Mouse (Mus musculus) spleen, postnatal 14 days (tissue): ENCODE data around the gene Prdm11.

Experiments
- DNase-seq, 2 experiments: peaks; one replicate each; pipeline ENCODE4 v3.0.0; 2021 to 2022; ENCODE audit warnings: low spot score in 2 of 2

Gene Prdm11

DNA sequence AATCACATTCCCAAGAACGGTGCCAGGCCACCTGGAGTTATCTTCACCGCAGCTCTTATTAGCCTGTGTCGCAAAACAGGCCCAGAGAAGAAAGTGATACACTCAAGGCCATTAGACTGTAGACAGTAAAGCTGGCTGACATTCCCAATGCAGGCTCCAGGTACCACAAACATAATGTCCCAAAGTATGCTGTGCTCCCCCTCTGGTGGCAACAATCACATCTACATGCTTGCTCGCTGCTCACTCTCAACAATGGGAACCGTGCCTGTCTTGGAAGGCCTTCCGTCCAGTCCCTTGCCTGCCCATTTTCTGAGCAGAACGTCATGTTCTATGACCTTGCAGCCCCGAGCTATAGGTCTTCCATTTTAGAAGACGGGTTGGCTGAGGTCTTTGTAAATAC, 34.0 kb downstream of the Prdm11 start:
- no peak for DNase-seq

DNA sequence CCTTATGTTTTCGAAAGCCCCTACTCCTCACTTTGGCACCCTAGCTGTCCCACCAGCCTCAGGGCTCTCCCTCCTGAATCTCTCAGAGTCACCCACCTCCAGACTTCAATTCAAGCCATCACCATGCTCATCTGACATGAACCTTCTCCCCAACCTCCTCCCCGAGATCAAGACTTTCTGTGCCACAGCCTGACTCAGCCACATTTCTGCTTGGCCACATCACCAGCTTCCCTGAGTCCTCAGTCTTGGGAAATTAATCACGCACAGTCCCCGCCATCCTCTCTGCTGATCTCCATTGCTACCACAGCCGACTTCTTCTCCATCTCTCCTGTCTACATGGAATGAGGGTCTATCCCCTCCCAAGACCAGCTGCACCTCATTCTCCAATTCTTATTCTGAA, 34.5 kb downstream of the Prdm11 start:
- DNase-seq = no peak

- no peak for DNase-seq
These were observed 37.8 kb downstream of the Prdm11 start for GRCm38 (mm10) chr2:93007967-93008685.

DNA sequence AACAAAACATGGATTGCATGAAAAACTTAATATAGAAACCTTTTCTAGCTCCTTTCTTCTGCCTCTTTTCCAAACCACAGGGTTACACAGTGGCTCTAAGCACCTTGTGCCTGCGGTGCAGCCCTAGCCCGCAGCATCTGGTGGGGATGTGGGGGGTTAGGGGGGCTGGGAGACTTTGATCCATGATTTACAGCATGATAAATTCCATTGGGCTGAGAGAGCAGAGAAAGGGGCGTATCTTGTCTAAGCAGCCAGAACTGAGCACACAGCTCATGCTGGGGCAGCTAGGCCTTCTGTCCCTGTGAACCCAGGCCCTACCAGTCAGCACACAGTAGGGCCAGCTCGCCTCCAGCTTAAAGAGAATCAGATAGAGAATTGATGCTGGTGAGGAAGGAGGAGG, 40.9 kb downstream of the Prdm11 start:
- DNase-seq = no peak

DNA sequence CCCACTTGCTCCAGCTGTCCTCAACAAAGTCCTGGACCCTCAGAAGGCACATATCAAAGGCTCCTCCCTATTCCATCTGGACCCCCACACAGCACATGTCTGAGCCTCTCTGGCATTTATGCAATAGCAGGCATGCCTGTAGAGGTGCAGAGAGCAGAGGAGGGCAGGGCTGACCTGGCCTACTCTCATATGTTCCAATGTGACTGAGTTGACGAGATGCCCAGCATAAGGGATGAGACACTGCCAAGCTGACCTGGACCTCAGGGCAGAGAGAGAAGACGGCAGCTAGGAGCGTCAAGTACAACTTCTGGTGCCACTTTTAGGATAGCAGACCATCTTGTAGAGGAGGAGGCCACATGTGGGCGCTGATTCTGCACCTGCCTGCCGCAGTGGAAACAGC, 54.0 kb downstream of the Prdm11 start:
- DNase-seq = no peak

DNA sequence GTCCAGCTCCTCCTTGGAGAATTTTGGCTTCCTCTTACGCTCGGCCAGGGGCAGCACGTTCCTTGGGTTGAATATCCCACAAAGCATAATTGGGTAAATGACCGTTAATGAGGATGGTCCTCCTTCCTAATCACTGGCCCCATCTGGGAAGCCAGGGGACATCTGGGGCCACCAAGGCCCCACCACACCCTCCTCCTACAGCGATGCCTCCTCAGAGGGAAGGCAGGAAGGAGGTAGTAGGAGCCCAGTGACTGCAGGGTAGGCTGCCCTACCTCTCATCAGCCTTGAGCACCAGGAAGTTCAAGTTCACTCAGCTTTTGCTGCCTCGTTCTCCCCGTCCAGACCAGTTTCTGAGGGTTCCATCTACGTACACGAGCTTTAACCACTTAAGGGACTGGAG, 56.4 kb downstream of the Prdm11 start:
- DNase-seq = no peak

GRCm38 (mm10) chr2:92987901-92988631, 57.9 kb downstream of the Prdm11 start:
- no peak for DNase-seq

GRCm38 (mm10) chr2:92987108-92987618, 58.8 kb downstream of the Prdm11 start:
- no peak for DNase-seq

DNA sequence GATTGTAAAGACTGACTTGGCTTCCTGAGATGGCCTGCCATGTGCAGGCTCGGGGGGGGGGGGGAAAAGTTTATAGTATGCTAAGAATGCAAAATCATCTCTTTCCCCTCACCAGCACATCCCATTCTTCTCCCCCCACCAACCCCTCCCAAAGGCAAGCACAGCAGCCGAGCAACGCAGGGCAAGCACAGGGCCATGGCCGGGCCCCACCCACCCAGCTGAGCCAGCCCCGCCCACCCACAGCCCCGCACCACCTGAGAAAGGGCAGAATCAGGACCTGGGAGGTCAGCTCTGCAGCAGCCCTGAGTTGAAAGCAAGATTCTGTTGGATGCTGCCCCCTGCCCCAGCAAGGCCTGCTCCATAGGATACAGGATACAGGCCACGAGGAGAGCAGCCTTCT, 60.4 kb downstream of the Prdm11 start:
- no peak for DNase-seq

DNA sequence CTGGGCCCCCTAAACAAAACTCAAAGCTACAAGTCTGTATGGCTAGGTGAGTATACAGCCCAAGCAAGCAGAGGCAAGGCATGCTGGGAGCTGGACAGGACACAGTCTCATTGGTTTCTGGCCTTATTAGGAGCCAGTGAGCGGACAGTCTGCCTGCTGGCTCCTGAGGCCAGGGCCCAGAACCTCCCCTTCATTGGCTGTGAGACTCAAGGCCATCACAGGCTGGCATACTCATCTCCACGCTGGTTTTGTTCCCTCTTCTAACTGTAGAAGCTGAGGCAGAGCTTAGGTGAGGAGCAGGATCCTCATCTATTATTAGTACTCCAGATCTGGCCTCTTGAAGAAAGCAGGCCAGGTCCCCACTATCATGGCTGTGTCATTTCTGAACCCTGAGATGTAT, 60.8 kb downstream of the Prdm11 start:
- DNase-seq = no peak

- no peak for DNase-seq
These were observed 61.5 kb downstream of the Prdm11 start for GRCm38 (mm10) chr2:92984321-92985108.

DNA sequence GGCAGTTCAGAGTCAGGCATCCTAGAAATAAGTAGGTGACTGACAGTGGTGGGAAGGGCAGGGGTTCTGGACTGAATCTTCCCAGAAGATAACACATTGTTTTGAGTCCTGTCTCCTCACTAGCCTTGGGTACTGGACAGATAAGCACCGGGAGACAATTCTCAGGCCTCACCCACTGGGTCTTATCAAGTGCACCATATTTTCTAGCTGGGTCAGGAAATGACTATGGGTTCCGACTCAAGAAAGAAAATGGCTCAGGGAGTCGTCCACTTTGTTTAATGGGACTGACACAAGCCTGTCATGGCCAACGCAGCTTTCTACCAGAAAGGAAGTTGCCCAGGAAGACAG, 62.7 kb downstream of the Prdm11 start:
- no peak for DNase-seq

GRCm38 (mm10) chr2:92982591-92983272, 63.2 kb downstream of the Prdm11 start:
- DNase-seq = no peak

DNA sequence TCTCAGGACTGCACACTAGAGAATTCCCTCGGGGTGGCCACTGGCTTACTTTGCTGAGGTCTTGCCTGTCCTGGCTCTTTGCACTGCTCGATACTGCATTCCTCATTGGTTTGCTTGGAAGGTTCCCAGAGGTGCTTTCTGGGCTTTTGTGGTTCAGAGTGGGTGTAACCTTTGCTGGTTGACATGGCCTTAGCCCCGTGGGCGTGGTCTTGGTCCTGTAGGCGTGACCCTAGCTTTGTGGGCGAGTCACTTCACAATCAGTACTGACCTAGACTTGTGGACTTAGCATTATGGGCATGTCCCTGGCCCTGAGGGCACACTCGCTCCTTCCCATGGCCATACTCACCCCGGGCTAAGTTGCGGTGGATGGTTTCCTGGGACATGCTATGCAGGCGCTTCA, 65.8 kb downstream of the Prdm11 start:
- DNase-seq = no peak

DNA sequence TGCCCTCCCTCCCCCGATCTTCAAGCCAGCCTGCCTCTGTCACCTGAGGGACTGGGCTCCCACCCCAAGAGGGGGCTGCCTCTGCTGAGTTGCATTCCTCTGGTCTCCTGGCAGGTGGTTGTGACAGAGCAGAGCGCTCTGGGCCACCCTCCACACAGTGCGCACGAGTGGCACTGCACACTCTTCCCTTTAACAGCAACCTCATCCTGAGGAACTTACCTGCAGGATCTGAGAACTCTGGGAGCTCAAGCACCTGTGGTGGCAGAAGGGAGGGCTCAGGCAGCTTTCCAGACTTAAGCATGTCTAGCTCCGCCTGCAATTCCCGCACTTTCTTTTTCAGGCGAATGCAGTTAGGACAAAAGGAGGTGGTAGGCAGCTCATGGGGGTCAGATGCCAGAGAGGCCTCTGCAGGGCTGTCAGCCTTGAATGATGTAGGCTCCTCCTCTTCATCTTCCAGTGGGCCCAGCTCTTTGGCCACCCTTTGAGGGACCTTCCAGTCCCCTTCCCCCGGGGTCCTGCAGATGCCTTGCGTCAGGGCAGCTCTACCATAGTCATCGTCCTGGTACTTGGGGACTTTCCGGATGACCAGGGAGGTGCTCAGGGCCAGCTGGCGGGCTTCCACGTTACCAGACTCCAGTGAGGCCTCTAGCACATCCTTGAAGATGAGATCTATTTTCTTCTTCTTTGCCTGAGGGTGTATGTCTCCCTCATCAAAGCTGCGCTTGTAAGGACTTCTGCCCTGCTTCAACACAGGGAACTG, 70.8 kb downstream of the Prdm11 start:
- no peak for DNase-seq

GRCm38 (mm10) chr2:92973646-92974045, 72.3 kb downstream of the Prdm11 start:
- DNase-seq = no peak

- DNase-seq = no peak
These were observed 73.9 kb downstream of the Prdm11 start for GRCm38 (mm10) chr2:92972071-92972470.

DNA sequence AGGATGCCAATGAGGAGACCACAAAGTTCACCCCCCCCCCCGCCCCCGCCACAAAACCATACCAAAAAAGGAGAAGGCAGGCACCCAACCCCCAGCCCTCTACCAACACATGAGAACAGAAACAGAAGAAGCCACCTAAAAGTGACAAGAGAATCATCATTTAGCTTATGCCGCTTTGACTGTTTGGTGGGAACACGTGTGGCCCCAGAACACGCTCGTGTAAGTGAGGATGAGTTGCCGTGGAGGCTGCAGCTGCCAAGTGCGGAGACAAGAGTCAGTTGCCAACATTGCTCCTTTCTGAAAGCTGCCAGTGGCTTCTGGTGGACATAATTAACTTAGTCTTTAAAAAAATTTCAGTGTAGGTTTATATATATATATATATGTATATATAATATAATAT, 74.4 kb downstream of the Prdm11 start:
- DNase-seq = no peak

DNA sequence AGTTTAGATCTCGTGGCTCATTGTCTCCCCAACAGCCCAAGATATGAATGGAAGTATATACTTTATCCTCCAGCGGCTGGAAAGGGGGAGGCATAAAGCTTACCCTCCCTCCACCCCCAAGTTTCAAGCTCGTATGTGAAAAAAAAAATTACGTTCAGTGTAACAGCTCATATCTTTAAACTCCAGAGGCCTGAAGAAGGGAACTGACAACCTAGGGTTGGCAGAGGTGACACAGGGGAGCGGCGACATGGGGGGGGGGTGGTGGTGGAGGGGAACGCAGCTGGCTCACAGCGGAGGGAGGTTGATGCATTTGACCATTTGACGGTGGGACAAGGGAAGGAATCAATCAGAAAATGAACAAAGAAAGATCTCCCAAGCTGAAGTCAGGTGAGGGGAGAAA, 74.9 kb downstream of the Prdm11 start:
- no peak for DNase-seq

DNA sequence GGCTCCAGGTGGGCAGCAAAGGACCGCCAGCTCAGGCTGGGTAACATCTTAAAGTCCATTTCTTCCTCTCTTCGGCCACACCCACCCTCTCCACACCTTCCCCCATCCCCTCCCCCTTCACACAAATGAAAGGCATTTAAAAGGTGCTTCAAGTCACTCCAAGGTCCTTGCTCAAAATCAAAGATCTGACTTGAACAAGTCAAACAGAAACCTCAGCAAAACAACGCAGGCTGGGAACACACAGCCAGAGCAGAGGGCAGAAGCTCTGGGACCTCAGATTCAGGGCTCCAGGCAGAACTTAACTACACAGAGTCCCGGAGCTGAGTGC, 78.2 kb downstream of the Prdm11 start:
- no peak for DNase-seq

DNA sequence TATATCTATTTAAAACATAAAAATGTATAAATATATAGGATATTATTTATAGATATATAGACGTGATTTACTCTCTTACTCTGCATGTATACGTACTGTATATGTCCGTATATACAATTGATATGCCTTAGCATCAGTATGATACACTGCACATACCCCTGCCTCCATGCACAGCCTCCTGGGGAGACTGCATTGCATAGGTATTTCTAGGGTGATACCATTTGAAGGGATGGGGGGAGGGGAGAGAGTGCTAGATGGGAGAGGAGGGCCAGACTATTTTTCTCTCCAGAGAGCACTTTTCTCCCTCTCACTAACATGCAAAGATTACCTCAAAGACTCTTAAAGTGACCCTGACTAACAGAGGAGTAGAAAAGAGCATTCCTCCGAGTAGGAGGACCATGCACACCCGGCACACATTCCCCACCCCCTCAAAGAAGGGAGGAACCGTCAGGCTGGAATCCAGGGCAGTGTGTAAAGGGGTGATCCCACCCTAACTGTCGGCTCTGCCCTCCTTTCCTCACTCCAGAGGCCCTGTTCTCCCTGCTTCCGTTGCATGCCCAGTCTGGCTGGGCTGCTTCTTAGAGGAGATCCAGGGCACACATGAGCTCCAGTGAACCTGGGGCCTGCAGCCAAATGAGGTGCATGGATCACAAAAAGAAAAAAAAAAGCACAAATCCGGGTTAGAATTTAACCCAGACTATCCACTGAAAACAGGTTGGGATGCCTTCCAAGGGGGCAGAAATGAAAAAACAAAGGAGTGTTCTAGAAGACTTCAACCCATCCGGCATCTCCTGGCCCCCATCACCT, 78.7 kb downstream of the Prdm11 start:
- no peak for DNase-seq
